Mouse (Mus musculus) limb, embryonic 12.5 days (tissue): ENCODE results near the gene Sytl3. TPM values are rescaled to one million over a fixed set of nuclear protein-coding genes. Genes with fewer than 3 reads are reported as not detected.
A peak's percentile ranks its signal among the peaks of the same experiment; 100 is the strongest.
"Not testable (repeated sequence)": the region's sequence is repeated elsewhere in the genome, so short reads cannot be mapped to it uniquely, and the experiment has no call there.

Experiments
- ATAC-seq: fragments of 200-750 bp; cut with Nextera tagmentation; 2 replicates; pipeline ENCODE4 v1.8.0; 2017; ENCODE audit warnings: low read depth, moderate TSS enrichment; ENCODE audit not compliant: insufficient number of reproducible peaks, insufficient read depth, low FRiP score, low TSS enrichment
- H3K27ac ChIP-seq: fragments of 300-500 bp; sonication (generic); 2 replicates; pipeline ENCODE4 v1.5.1; 2016; ENCODE audit warnings: mild to moderate bottlenecking, moderate library complexity
- H3K27me3 ChIP-seq: fragments of 300-500 bp; sonication (generic); 2 replicates; pipeline ENCODE4 v1.6.1; 2016; ENCODE audit warnings: mild to moderate bottlenecking, moderate library complexity
- H3K36me3 ChIP-seq: fragments of 300-500 bp; sonication (generic); 2 replicates; pipeline ENCODE4 v1.6.1; 2016; ENCODE audit warnings: mild to moderate bottlenecking, moderate library complexity
- H3K4me1 ChIP-seq: fragments of 300-500 bp; sonication (generic); replicated peaks from 2 replicates; pipeline ENCODE4 v1.6.1; 2016
- H3K4me2 ChIP-seq: fragments of 300-500 bp; sonication (generic); 2 replicates; pipeline ENCODE4 v1.6.1; 2016; ENCODE audit warnings: mild to moderate bottlenecking, moderate library complexity
- H3K4me3 ChIP-seq: fragments of 300-500 bp; sonication (generic); replicated peaks from 2 replicates; pipeline ENCODE4 v1.5.1; 2016; ENCODE audit warnings: mild to moderate bottlenecking
- H3K9ac ChIP-seq: fragments of 300-500 bp; sonication (generic); replicated peaks from 2 replicates; pipeline ENCODE4 v1.6.1; 2016; ENCODE audit warnings: mild to moderate bottlenecking, moderate library complexity
- H3K9me3 ChIP-seq: fragments of 300-500 bp; sonication (generic); 2 replicates; pipeline ENCODE4 v1.6.1; 2016; ENCODE audit warnings: mild to moderate bottlenecking, moderate library complexity
- WGBS: fragments of 180-500 bp; shearing (Covaris S2); methylation state at CpG from one replicate; pipeline ENCODE4 v1.1.7; 2016; 5-methylcytosine and 5-hydroxymethylcytosine counted together
- polyA plus RNA-seq: library from polyadenylated mRNA; unstranded; fragments of >200 nt; fragmentation: Nextera tagmentation; extraction: Ambion mirVana; gene quantifications from 2 replicates; pipeline ENCODE4 v1.2.1, GENCODE M21; 2016

Sytl3 gene
- polyA plus RNA-seq: not detected in 2 replicates

DNA sequence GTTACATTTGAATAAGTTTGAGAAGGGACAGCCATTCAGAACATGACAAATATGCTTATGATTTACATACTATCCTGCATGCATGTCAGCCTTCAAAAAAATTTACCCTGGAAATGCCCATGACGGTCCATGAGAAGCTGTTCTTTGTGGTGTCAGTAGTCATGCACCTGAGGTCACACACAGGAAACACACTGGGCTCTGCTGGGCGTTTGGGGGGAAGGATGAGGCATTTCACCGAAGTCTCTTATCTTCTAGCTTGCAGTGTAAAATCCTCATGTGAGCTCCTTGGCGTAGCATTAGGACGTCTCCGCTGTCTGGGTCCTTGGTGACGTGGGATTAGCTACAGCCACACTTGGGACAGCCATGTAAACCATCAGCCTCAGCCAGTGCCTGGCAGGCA, at the start of gene Sytl3:
Gene Sytl3 (plus strand): TSS at position 293 of the 400 bp plus-strand sequence.
- H3K4me2 ChIP-seq, H3K27me3 ChIP-seq, H3K9me3 ChIP-seq, H3K36me3 ChIP-seq, ATAC-seq, H3K27ac ChIP-seq, H3K4me3 ChIP-seq, H3K9ac ChIP-seq, H3K4me1 ChIP-seq: not testable (repeated sequence)
- WGBS: 89% methylated on average over 6 of the region's 7 CpGs

- not testable (repeated sequence) for H3K36me3 ChIP-seq, H3K27me3 ChIP-seq, H3K4me2 ChIP-seq, H3K9me3 ChIP-seq, H3K27ac ChIP-seq, H3K4me1 ChIP-seq, H3K9ac ChIP-seq, H3K4me3 ChIP-seq, ATAC-seq
- WGBS: 67% methylated on average over 11 of the region's 14 CpGs
Measured at GRCm38 (mm10) chr17:6613524-6613923, 45.4 kb upstream of the Sytl3 start.

- H3K36me3 ChIP-seq, H3K4me2 ChIP-seq, H3K9ac ChIP-seq, H3K27me3 ChIP-seq, H3K4me3 ChIP-seq, H3K4me1 ChIP-seq, H3K27ac ChIP-seq, ATAC-seq, H3K9me3 ChIP-seq: not testable (repeated sequence)
- WGBS: 96% methylated on average over 5 of the region's 9 CpGs
Measured at GRCm38 (mm10) chr17:6614316-6614715, 44.6 kb upstream of the Sytl3 start.

GRCm38 (mm10) chr17:6616731-6617130, 42.2 kb upstream of the Sytl3 start:
- H3K4me2 ChIP-seq, H3K4me3 ChIP-seq, H3K9ac ChIP-seq, H3K27ac ChIP-seq, H3K4me1 ChIP-seq, H3K9me3 ChIP-seq, H3K27me3 ChIP-seq, H3K36me3 ChIP-seq, ATAC-seq: not testable (repeated sequence)
- 97% methylated on average over 9 of the region's 9 CpGs for WGBS

GRCm38 (mm10) chr17:6617689-6618400, 41.0 kb upstream of the Sytl3 start:
- not testable (repeated sequence) for H3K27ac ChIP-seq, H3K9ac ChIP-seq, H3K4me1 ChIP-seq, H3K9me3 ChIP-seq, ATAC-seq, H3K4me2 ChIP-seq, H3K27me3 ChIP-seq, H3K36me3 ChIP-seq, H3K4me3 ChIP-seq
- 34% methylated on average over 8 of the region's 13 CpGs for WGBS

GRCm38 (mm10) chr17:6619271-6619670, 39.6 kb upstream of the Sytl3 start:
- H3K9ac ChIP-seq, H3K4me2 ChIP-seq, H3K27ac ChIP-seq, H3K9me3 ChIP-seq, H3K4me3 ChIP-seq, H3K36me3 ChIP-seq, ATAC-seq, H3K4me1 ChIP-seq, H3K27me3 ChIP-seq: not testable (repeated sequence)
- WGBS: 90% methylated on average over 5 of the region's 5 CpGs

DNA sequence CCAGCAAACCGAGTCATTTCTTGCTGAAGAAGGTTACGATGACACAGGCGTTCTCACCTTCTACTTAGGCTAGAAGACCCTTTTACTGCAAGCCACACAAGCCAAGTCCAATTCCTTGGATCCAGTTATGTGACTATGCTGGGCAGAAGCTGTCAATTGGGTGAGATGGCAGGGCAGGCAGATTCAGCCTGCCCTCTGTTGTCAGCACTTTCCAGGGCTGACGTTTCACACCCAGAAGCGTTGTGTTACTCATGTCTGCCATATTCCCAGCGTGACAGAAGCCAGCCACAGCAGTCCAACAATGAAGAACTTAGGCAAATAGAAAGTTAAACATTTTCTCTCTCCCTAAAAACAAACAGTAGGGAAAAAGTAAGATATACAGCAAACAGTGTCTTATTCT, 38.9 kb upstream of the Sytl3 start:
- not testable (repeated sequence) for H3K4me3 ChIP-seq, H3K9me3 ChIP-seq, ATAC-seq, H3K4me1 ChIP-seq, H3K36me3 ChIP-seq, H3K27ac ChIP-seq, H3K4me2 ChIP-seq, H3K9ac ChIP-seq, H3K27me3 ChIP-seq
- WGBS: 66% methylated on average over 6 of the region's 6 CpGs

- not testable (repeated sequence) for H3K9ac ChIP-seq, H3K27ac ChIP-seq, H3K36me3 ChIP-seq, H3K27me3 ChIP-seq, H3K4me3 ChIP-seq, H3K9me3 ChIP-seq, H3K4me1 ChIP-seq, ATAC-seq, H3K4me2 ChIP-seq
- 78% methylated on average over 17 of the region's 20 CpGs for WGBS
Measured at GRCm38 (mm10) chr17:6620730-6621451, 38.0 kb upstream of the Sytl3 start.

- H3K4me3 ChIP-seq, H3K27me3 ChIP-seq, H3K36me3 ChIP-seq, H3K4me1 ChIP-seq, H3K4me2 ChIP-seq, H3K27ac ChIP-seq, H3K9me3 ChIP-seq, H3K9ac ChIP-seq, ATAC-seq: not testable (repeated sequence)
- WGBS: 86% methylated on average over 11 of the region's 12 CpGs
Measured at GRCm38 (mm10) chr17:6621976-6622375, 36.9 kb upstream of the Sytl3 start.

DNA sequence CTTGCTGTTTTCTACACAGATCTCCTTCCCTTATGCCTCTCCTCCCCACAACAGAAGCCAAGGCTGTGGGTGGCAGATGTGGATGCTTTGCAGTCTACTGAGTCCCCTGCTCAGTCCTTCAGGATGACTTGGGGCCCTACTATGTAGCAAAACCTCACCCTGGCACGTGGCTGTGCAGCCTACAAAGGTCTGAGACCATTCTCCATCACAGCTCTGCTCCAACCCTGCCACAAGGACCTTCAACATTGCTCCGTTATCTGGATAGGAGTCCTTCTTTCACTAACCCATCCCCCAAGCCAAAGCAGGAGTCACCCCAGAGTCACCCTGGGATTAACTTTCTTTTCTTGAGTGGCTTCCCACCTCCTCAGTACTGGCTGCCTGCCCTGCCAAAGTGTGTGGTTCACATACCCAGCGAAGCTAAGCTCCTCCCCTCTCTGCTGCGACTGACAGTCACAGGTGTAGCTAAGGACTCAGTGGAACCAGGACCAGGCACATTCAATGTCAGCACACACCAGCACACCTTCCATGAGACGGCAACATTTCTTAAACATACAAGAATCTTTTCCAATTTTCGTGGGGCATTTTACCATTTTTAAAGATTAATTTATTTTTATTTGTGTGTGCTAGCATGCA, 33.9 kb upstream of the Sytl3 start:
- not testable (repeated sequence) for H3K36me3 ChIP-seq, H3K4me1 ChIP-seq, H3K9me3 ChIP-seq, H3K27me3 ChIP-seq, H3K4me2 ChIP-seq, H3K9ac ChIP-seq, H3K4me3 ChIP-seq, H3K27ac ChIP-seq
- ATAC-seq: 0 out of 2 replicates have a peak, but pooled peaks have one; percentile 60
- WGBS: 50% methylated on average over 1 of the region's 6 CpGs

DNA sequence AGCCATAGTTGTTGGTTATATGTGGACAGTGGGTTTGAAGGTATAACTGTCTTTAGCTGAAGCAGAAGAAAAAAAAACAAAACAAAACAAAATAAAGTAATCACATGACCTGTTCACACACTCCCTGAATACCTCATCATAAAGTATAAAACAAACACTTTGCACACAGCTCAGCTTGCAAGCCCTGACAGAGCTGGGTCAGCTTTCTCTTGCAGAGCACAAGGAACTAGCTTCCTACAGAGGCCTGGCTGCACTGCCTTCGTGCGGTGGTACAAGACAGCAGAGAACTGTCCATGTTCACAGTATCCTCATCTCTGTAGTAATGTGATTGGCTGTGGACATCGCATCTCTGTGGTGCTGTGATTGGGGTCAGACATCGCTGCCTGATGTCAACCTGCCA, 28.5 kb upstream of the Sytl3 start:
- H3K4me3 ChIP-seq, ATAC-seq, H3K4me2 ChIP-seq, H3K27me3 ChIP-seq, H3K36me3 ChIP-seq, H3K9ac ChIP-seq, H3K9me3 ChIP-seq, H3K27ac ChIP-seq, H3K4me1 ChIP-seq: not testable (repeated sequence)
- WGBS: 85% methylated on average over 4 of the region's 4 CpGs
